In the genomic region with DNA sequence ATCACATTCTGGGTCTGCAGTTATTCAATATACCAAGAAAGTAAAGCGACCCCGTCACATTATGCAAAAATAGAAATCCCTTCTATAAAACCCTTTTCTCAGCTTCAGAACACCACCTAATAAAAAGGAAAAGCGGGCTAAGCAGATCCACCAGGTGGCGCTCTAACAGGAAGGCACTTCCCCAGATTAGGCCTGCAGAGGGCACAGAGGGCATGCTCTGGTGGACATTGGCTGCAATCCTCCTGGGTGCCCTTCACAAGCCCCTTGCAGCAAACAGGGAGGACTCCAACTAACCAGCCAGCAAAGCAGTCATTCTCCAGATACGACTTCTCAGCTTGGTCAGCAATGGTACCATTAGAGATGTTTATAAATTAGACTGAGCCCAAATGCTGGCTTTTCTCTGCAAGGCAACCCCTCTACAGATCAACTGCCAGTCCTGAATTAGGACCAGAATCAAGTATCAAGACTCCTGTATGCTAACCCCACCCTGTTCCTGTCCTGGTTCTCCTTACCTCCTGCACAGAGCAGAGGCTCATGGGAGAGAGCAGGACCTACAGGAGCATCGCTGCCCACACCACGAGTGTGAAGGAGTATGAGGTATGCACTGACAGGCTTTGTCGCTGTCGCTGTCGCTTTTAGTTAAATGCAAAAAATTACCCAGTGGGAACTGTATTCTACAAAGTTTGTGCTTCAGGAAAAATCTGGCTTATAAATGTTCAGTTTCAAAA, we compare ENCODE assay signal across 8 mouse cellular contexts. TPM values are rescaled to one million over a fixed set of nuclear protein-coding genes. Genes with fewer than 3 reads are reported as not detected.
DNase-seq lines count a peak whose midpoint lies in the region; ATAC-seq and TF ChIP-seq lines count a peak whose summit lies in the region.

No protein-coding gene starts in this region.

- no peak overlapping the region for H3K27ac ChIP-seq in kidney, adult 2 months (ENCODE audit: insufficient read depth, low read depth, low read length)
- no peak overlapping the region for H3K27ac ChIP-seq in limb, embryonic 14.5 days (replicated peaks; ENCODE audit: low read depth, low read length)

- peak; percentile 76 for DNase-seq in A20 (ENCODE audit: low read depth, low spot score)
- DNase-seq in ZHBTc4 (ENCODE audit: low read depth, low spot score): peak; percentile 51
- DNase-seq in cerebellum, postnatal 4 days (ENCODE audit: low spot score in 2 of 2): peak; percentile 63 to 76
- DNase-seq in gastrocnemius, postnatal 4 days (ENCODE audit: low spot score in 2 of 2): peak; percentile 49 to 75
- DNase-seq in kidney, adult 2 months: peak; percentile 74
- DNase-seq in limb, embryonic 14.5 days (ENCODE audit: low spot score): peak; percentile 57
- DNase-seq in ovary, postnatal 10 days (ENCODE audit: low spot score): peak; percentile 43
- peak; percentile 47 to 86 for DNase-seq in thymus, postnatal 10 days (ENCODE audit: low spot score in 2 of 2)

- ATAC-seq in limb, embryonic 14.5 days (ENCODE audit: low FRiP score, low read depth): no peak

- TF ChIP-seq POLR2A in kidney, adult 2 months (IDR thresholded peaks at IDR 0.05; ENCODE audit: low read depth, low read length): no peak
- no peak for TF ChIP-seq POLR2A in limb, embryonic 14.5 days (IDR thresholded peaks at IDR 0.05; ENCODE audit: borderline replicate concordance, extremely low read depth, insufficient read depth, insufficient read length)

- H3K9me3 ChIP-seq in limb, embryonic 14.5 days (ENCODE audit: control insufficient read depth, low read length): no peaks in the 10 kb centered on the region

- H3K9ac ChIP-seq in limb, embryonic 14.5 days (ENCODE audit: low read depth, low read length, severe bottlenecking): no peak overlapping the region

- H3K36me3 ChIP-seq in kidney, adult 2 months (ENCODE audit: control insufficient read depth, insufficient read depth, low read length): 0 out of 2 replicates have a peak, but pooled peaks cover under 1% of the 10 kb centered on the region
- peaks cover 4% of the 10 kb centered on the region; the same call in 1 of the 2 replicates for H3K36me3 ChIP-seq in limb, embryonic 14.5 days (ENCODE audit: control insufficient read depth, insufficient read depth, low read length)

- H3K4me2 ChIP-seq in limb, embryonic 14.5 days (replicated peaks; ENCODE audit: low read depth, low read length, severe bottlenecking): no peak overlapping the region

- no peaks in the 10 kb centered on the region for H3K4me1 ChIP-seq in kidney, adult 2 months (ENCODE audit: control insufficient read depth, insufficient read depth, low read length)
- no peaks in the 10 kb centered on the region for H3K4me1 ChIP-seq in limb, embryonic 14.5 days (ENCODE audit: control insufficient read depth, insufficient read depth, low read length)

- 60% methylated on average over 10 of the region's 10 CpGs for WGBS in kidney, adult 2 months
- 58% methylated on average over 10 of the region's 10 CpGs for WGBS in limb, embryonic 14.5 days

- peak; percentile 90 for TF ChIP-seq CTCF in kidney, adult 2 months (conservative IDR thresholded peaks at IDR 0.05; ENCODE audit: insufficient read depth, insufficient read length, low read depth, low read length)

- H3K4me3 ChIP-seq in kidney, adult 2 months (ENCODE audit: insufficient read depth, low read depth, low read length): no peak overlapping the region
- no peak overlapping the region for H3K4me3 ChIP-seq in limb, embryonic 14.5 days (replicated peaks; ENCODE audit: low read length)

- no peaks in the 10 kb centered on the region for H3K27me3 ChIP-seq in kidney, adult 2 months (replicated peaks; ENCODE audit: control insufficient read depth, insufficient read depth, low read length)
- H3K27me3 ChIP-seq in limb, embryonic 14.5 days (ENCODE audit: control insufficient read depth, insufficient read depth, low read length): no peaks in the 10 kb centered on the region

RNA-seq across cellular contexts. Expression of a gene that starts 32.3 kb away (rescaled TPM):
- 100 to 1,000 TPM; 130 to 144 TPM for total RNA-seq in gastrocnemius, postnatal 4 days (2021)
- 315 and 394 TPM in 2 replicates for polyA plus RNA-seq in kidney, adult 2 months (2012; rRNA removed)
- polyA plus RNA-seq in limb, embryonic 14.5 days (2012; rRNA removed): 167 and 174 TPM in 2 replicates
- 315 and 339 TPM in 2 replicates for polyA plus RNA-seq in limb, embryonic 14.5 days (2014; fragmentation: Nextera tagmentation; extraction: Ambion mirVana)
